In genomic region chr1:132899626-132900025, GRCm38 (mm10) we compare ENCODE assay signal across 32 mouse cellular contexts. TPM values are rescaled to one million over a fixed set of nuclear protein-coding genes. Genes with fewer than 3 reads are reported as not detected.
A peak's percentile ranks its signal among the peaks of the same experiment; 100 is the strongest.
DNase-seq lines count a peak whose midpoint lies in the region; ATAC-seq and TF ChIP-seq lines count a peak whose summit lies in the region.
"Had no signal": no experiment of that assay in that cellular context is flagged by ENCODE, and none has a peak within 500 bp of the region (broad histone marks: within the 10 kb centered on the region; RNA-seq: fewer than 3 reads in every experiment).

No protein-coding gene starts in this region.

- no peak overlapping the region for H3K4me2 ChIP-seq in hindbrain, embryonic 13.5 days
- no peak overlapping the region for H3K4me2 ChIP-seq in hindbrain, embryonic 11.5 days (replicated peaks; ENCODE audit: low read depth, low read length)
- H3K4me2 ChIP-seq in neural tube, embryonic 13.5 days = no peak overlapping the region
- H3K4me2 ChIP-seq: embryonic facial prominence, embryonic 15.5 days; heart, embryonic 13.5 days; hindbrain, embryonic 15.5 days; intestine, embryonic 15.5 days; limb, embryonic 15.5 days; liver, embryonic 13.5 days; midbrain, embryonic 15.5 days had no signal

- no peak for TF ChIP-seq POLR2A in cerebellum, adult 2 months (IDR thresholded peaks at IDR 0.05; ENCODE audit: borderline replicate concordance, insufficient read depth, low read length)

- H3K4me3 ChIP-seq in cerebellum, adult 2 months (replicated peaks; ENCODE audit: insufficient read depth, low read depth, low read length) = no peak overlapping the region
- no peak overlapping the region for H3K4me3 ChIP-seq in hindbrain, embryonic 13.5 days
- no peak overlapping the region for H3K4me3 ChIP-seq in hindbrain, embryonic 11.5 days (ENCODE audit: low read depth, low read length)
- H3K4me3 ChIP-seq in neural tube, embryonic 13.5 days = no peak overlapping the region
- H3K4me3 ChIP-seq: embryonic facial prominence, embryonic 10.5 days; embryonic facial prominence, embryonic 15.5 days; heart, embryonic 13.5 days; hindbrain, embryonic 15.5 days; intestine, embryonic 15.5 days; limb, embryonic 10.5 days; limb, embryonic 15.5 days; liver, embryonic 13.5 days; midbrain, embryonic 15.5 days; myocyte had no signal

- no peak for ATAC-seq in hindbrain, embryonic 13.5 days (ENCODE audit: low FRiP score)
- no peak for ATAC-seq in hindbrain, embryonic 11.5 days (ENCODE audit: low FRiP score)
- no peak for ATAC-seq in neural tube, embryonic 13.5 days (ENCODE audit: low read depth)
- ATAC-seq: intestine, embryonic 15.5 days; lung, postnatal 0 days; midbrain, embryonic 15.5 days had no signal

- H3K36me3 ChIP-seq in hindbrain, embryonic 13.5 days = peaks cover 4% of the 10 kb centered on the region; the same call in 1 of the 2 replicates
- H3K36me3 ChIP-seq in hindbrain, embryonic 11.5 days (ENCODE audit: control insufficient read depth, insufficient read depth, low read length) = no peaks in the 10 kb centered on the region
- no peaks in the 10 kb centered on the region for H3K36me3 ChIP-seq in neural tube, embryonic 13.5 days
- H3K36me3 ChIP-seq: embryonic facial prominence, embryonic 10.5 days; embryonic facial prominence, embryonic 15.5 days; G1E; heart, embryonic 13.5 days; intestine, embryonic 15.5 days; limb, embryonic 10.5 days; limb, embryonic 15.5 days; liver, embryonic 13.5 days; midbrain, embryonic 15.5 days had no signal

- H3K27me3 ChIP-seq in cerebellum, adult 2 months (ENCODE audit: control insufficient read depth, insufficient read depth, low read length) = no peaks in the 10 kb centered on the region
- 0 out of 2 replicates have a peak, but pooled peaks cover 4% of the 10 kb centered on the region for H3K27me3 ChIP-seq in hindbrain, embryonic 13.5 days
- no peaks in the 10 kb centered on the region for H3K27me3 ChIP-seq in hindbrain, embryonic 11.5 days (ENCODE audit: control insufficient read depth, insufficient read depth, low read length)
- no peaks in the 10 kb centered on the region for H3K27me3 ChIP-seq in neural tube, embryonic 13.5 days
- H3K27me3 ChIP-seq: embryonic facial prominence, embryonic 15.5 days; hindbrain, embryonic 15.5 days; intestine, embryonic 15.5 days; limb, embryonic 15.5 days; liver, embryonic 13.5 days; midbrain, embryonic 15.5 days had no signal

- WGBS in cerebellum, adult 2 months = 70% methylated on average over 7 of the region's 7 CpGs
- 67% methylated on average over 7 of the region's 7 CpGs for WGBS in hindbrain, embryonic 13.5 days
- WGBS in hindbrain, embryonic 11.5 days = 79% methylated on average over 7 of the region's 7 CpGs
- 73% methylated on average over 7 of the region's 7 CpGs for WGBS in neural tube, embryonic 13.5 days

- H3K27ac ChIP-seq in cerebellum, adult 2 months (ENCODE audit: insufficient read depth, low read length) = peak overlapping the region; percentile 28; the same call in 1 of the 2 replicates
- H3K27ac ChIP-seq in hindbrain, embryonic 13.5 days = 0 out of 2 replicates have a peak overlapping the region, but pooled peaks have one; percentile 52
- H3K27ac ChIP-seq in hindbrain, embryonic 11.5 days (ENCODE audit: low read depth, low read length) = no peak overlapping the region
- peak overlapping the region; percentile 33; the same call in 1 of the 2 replicates for H3K27ac ChIP-seq in neural tube, embryonic 13.5 days (replicated peaks)
- H3K27ac ChIP-seq: embryonic facial prominence, embryonic 10.5 days; embryonic facial prominence, embryonic 15.5 days; heart, embryonic 13.5 days; hindbrain, embryonic 15.5 days; intestine, embryonic 15.5 days; limb, embryonic 10.5 days; limb, embryonic 15.5 days; liver, embryonic 13.5 days; macrophage; midbrain, embryonic 15.5 days had no signal

- no peak overlapping the region for H3K9ac ChIP-seq in hindbrain, embryonic 13.5 days
- H3K9ac ChIP-seq in hindbrain, embryonic 11.5 days (ENCODE audit: low read depth, low read length) = no peak overlapping the region
- H3K9ac ChIP-seq in neural tube, embryonic 13.5 days = peak overlapping the region; percentile 12; the same call in 1 of the 2 replicates
- H3K9ac ChIP-seq: embryonic facial prominence, embryonic 15.5 days; heart, embryonic 13.5 days; hindbrain, embryonic 15.5 days; intestine, embryonic 15.5 days; limb, embryonic 15.5 days; liver, embryonic 13.5 days; midbrain, embryonic 15.5 days had no signal

- peaks cover 42% of the 10 kb centered on the region for H3K4me1 ChIP-seq in cerebellum, adult 2 months (ENCODE audit: control insufficient read depth, insufficient read depth, low read length)
- peaks cover 35% of the 10 kb centered on the region for H3K4me1 ChIP-seq in hindbrain, embryonic 13.5 days (replicated peaks)
- no peaks in the 10 kb centered on the region for H3K4me1 ChIP-seq in hindbrain, embryonic 11.5 days (replicated peaks; ENCODE audit: control insufficient read depth, insufficient read depth, low read length)
- H3K4me1 ChIP-seq in neural tube, embryonic 13.5 days (replicated peaks) = peaks cover 27% of the 10 kb centered on the region
- H3K4me1 ChIP-seq: embryonic facial prominence, embryonic 15.5 days; intestine, embryonic 15.5 days; limb, embryonic 15.5 days; liver, embryonic 13.5 days had no signal

- no peak for DNase-seq in cerebellum, adult 2 months
- no peak for DNase-seq in cerebellum, postnatal 10 days
- DNase-seq in hindbrain, embryonic 11.5 days (ENCODE audit: low spot score) = no peak
- DNase-seq in neural tube, embryonic 10.5 days (ENCODE audit: extremely low spot score, low spot score) = no peak
- DNase-seq in left cerebral cortex, postnatal 4 days = no peak
- DNase-seq: adrenal gland, postnatal 14 days; gastrocnemius, postnatal 10 days; heart, postnatal 14 days; kidney, adult 2 months; kidney, postnatal 36 days; layer of hippocampus, postnatal 36 days; liver, embryonic 13.5 days; lung, adult 18-20 months; right cerebral cortex, adult 18-20 months; spleen, adult 18-20 months; thymus, postnatal 14 days had no signal

- no peak for TF ChIP-seq CTCF in cerebellum, adult 2 months (IDR thresholded peaks at IDR 0.05; ENCODE audit: borderline replicate concordance, insufficient read depth, low read depth, low read length)

- H3K9me3 ChIP-seq in hindbrain, embryonic 13.5 days = no peaks in the 10 kb centered on the region
- H3K9me3 ChIP-seq in hindbrain, embryonic 11.5 days (ENCODE audit: control insufficient read depth, low read length) = no peaks in the 10 kb centered on the region
- H3K9me3 ChIP-seq in neural tube, embryonic 13.5 days = no peaks in the 10 kb centered on the region
- H3K9me3 ChIP-seq: embryonic facial prominence, embryonic 10.5 days; embryonic facial prominence, embryonic 15.5 days; G1E; hindbrain, embryonic 15.5 days; intestine, embryonic 15.5 days; limb, embryonic 10.5 days; limb, embryonic 15.5 days; liver, embryonic 13.5 days; midbrain, embryonic 15.5 days had no signal

- intact Hi-C loops in left cerebral cortex, postnatal 4 days (cut with DNase I) = no loop called here

RNA-seq across cellular contexts. Expression of gene Lrrn2, which starts 19.6 kb away (rescaled TPM):
- 73.4 and 80.5 TPM in 2 replicates for polyA plus RNA-seq in cerebellum, adult 2 months (2012; rRNA removed)
- 27.2 and 28.5 TPM in 2 replicates for polyA plus RNA-seq in hindbrain, embryonic 13.5 days (2015; fragmentation: Nextera tagmentation; extraction: Ambion mirVana)
- polyA plus RNA-seq in hindbrain, embryonic 11.5 days (2014; fragmentation: Nextera tagmentation; extraction: Ambion mirVana) = 6.2 and 7.2 TPM in 2 replicates
- polyA plus RNA-seq in neural tube, embryonic 13.5 days (2015; fragmentation: Nextera tagmentation; extraction: Ambion mirVana) = 26.0 and 26.8 TPM in 2 replicates
- total RNA-seq in left cerebral cortex, postnatal 4 days (2021) = 100 to 1,000 TPM; 101 to 117 TPM
- total RNA-seq: CH12.LX; megakaryocyte-erythroid progenitor cell, adult 5-6 weeks had no signal
- polyA plus RNA-seq: G1E, macrophage had no signal
